Mouse (Mus musculus): Measurements from ENCODE around the gene Cdh6. TPM values are rescaled to one million over a fixed set of nuclear protein-coding genes. Genes with fewer than 3 reads are reported as not detected.
A peak's percentile ranks its signal among the peaks of the same experiment; 100 is the strongest.

Cdh6 gene
- polyA plus RNA-seq, 1 experiment from 2014 or later = 16.8 TPM

GRCm38 (mm10) chr15:13139662-13140061 is 33.8 kb downstream of the Cdh6 start:
- Histone ChIP-seq H3K27ac (replicated peaks) (no peak overlapping the region), H3K4me3 (no peak overlapping the region), H3K9ac (no peak overlapping the region), H3K27me3 (no peaks in the 10 kb centered on the region), H3K4me1 (replicated peaks) (peaks cover 6% of the 10 kb centered on the region; the same call in 1 of the 2 replicates), H3K9me3 (no peaks in the 10 kb centered on the region; the same call in 1 of the 2 replicates), H3K4me2 (no peak overlapping the region), H3K36me3 (no peaks in the 10 kb centered on the region)
- ATAC-seq (ENCODE audit: low read depth) = no peak
- WGBS = 61% methylated on average over 5 of the region's 5 CpGs

GRCm38 (mm10) chr15:13137166-13137565 is 36.3 kb downstream of the Cdh6 start:
- no peak for ATAC-seq (ENCODE audit: low read depth)
- 84% methylated on average over 6 of the region's 6 CpGs for WGBS
- H3K4me3 ChIP-seq = no peak overlapping the region

GRCm38 (mm10) chr15:13134086-13134485 is 39.4 kb downstream of the Cdh6 start:
- Histone ChIP-seq H3K4me1 (replicated peaks) (peaks cover 14% of the 10 kb centered on the region; the same call in 1 of the 2 replicates), H3K9me3 (no peaks in the 10 kb centered on the region), H3K27ac (replicated peaks) (no peak overlapping the region), H3K4me3 (no peak overlapping the region), H3K9ac (no peak overlapping the region), H3K27me3 (no peaks in the 10 kb centered on the region), H3K36me3 (no peaks in the 10 kb centered on the region), H3K4me2 (no peak overlapping the region)
- 71% methylated on average over 1 of the region's 1 CpGs for WGBS
- ATAC-seq (ENCODE audit: low read depth) = no peak

More at GRCm38 (mm10) chr15:13137166-13137565, 36.3 kb downstream of the Cdh6 start:
- no peak overlapping the region for H3K4me2 ChIP-seq
- H3K9ac ChIP-seq = no peak overlapping the region
- H3K9me3 ChIP-seq = no peaks in the 10 kb centered on the region
- peaks cover 6% of the 10 kb centered on the region; the same call in 1 of the 2 replicates for H3K4me1 ChIP-seq (replicated peaks)
- no peak overlapping the region for H3K27ac ChIP-seq (replicated peaks)
- H3K36me3 ChIP-seq = no peaks in the 10 kb centered on the region
- no peaks in the 10 kb centered on the region for H3K27me3 ChIP-seq

- Histone ChIP-seq H3K36me3 (no peaks in the 10 kb centered on the region), H3K27me3 (no peaks in the 10 kb centered on the region), H3K9me3 (no peaks in the 10 kb centered on the region), H3K4me3 (no peak overlapping the region), H3K4me1 (replicated peaks) (peaks cover 14% of the 10 kb centered on the region; the same call in 1 of the 2 replicates), H3K27ac (replicated peaks) (no peak overlapping the region), H3K4me2 (no peak overlapping the region), H3K9ac (no peak overlapping the region)
- ATAC-seq (ENCODE audit: low read depth) = no peak
- 94% methylated on average over 8 of the region's 8 CpGs for WGBS
Measured at GRCm38 (mm10) chr15:13133370-13133769, 40.1 kb downstream of the Cdh6 start.

GRCm38 (mm10) chr15:13132493-13132892 is 41.0 kb downstream of the Cdh6 start:
- H3K36me3 ChIP-seq = no peaks in the 10 kb centered on the region
- peaks cover 14% of the 10 kb centered on the region; the same call in 1 of the 2 replicates for H3K4me1 ChIP-seq (replicated peaks)
- ATAC-seq (ENCODE audit: low read depth) = no peak
- H3K27ac ChIP-seq (replicated peaks) = no peak overlapping the region
- H3K4me2 ChIP-seq = no peak overlapping the region
- 93% methylated on average over 3 of the region's 3 CpGs for WGBS
- no peak overlapping the region for H3K9ac ChIP-seq
- no peak overlapping the region for H3K4me3 ChIP-seq
- H3K9me3 ChIP-seq = no peaks in the 10 kb centered on the region
- no peaks in the 10 kb centered on the region for H3K27me3 ChIP-seq

- Histone ChIP-seq H3K27ac (replicated peaks) (no peak overlapping the region), H3K9me3 (no peaks in the 10 kb centered on the region), H3K4me2 (no peak overlapping the region), H3K4me1 (replicated peaks) (peaks cover 16% of the 10 kb centered on the region; the same call in 1 of the 2 replicates), H3K27me3 (no peaks in the 10 kb centered on the region), H3K9ac (no peak overlapping the region), H3K36me3 (no peaks in the 10 kb centered on the region), H3K4me3 (no peak overlapping the region)
- ATAC-seq (ENCODE audit: low read depth) = peak; percentile 51; the same call in 1 of the 2 replicates
- WGBS = 55% methylated on average over 5 of the region's 5 CpGs
Measured at GRCm38 (mm10) chr15:13130246-13130645, 43.2 kb downstream of the Cdh6 start.

- Histone ChIP-seq H3K4me3 (no peak overlapping the region), H3K4me2 (no peak overlapping the region), H3K27ac (replicated peaks) (no peak overlapping the region), H3K27me3 (no peaks in the 10 kb centered on the region), H3K4me1 (replicated peaks) (no peaks in the 10 kb centered on the region), H3K9me3 (no peaks in the 10 kb centered on the region), H3K36me3 (no peaks in the 10 kb centered on the region), H3K9ac (no peak overlapping the region)
- ATAC-seq (ENCODE audit: low read depth) = no peak
- whole genome bisulfite sequencing = 76% methylated on average over 6 of the region's 6 CpGs
Measured at GRCm38 (mm10) chr15:13100341-13100740, 73.1 kb downstream of the Cdh6 start.

GRCm38 (mm10) chr15:13097861-13098260 is 75.6 kb downstream of the Cdh6 start:
- no peak overlapping the region for H3K4me2 ChIP-seq
- no peaks in the 10 kb centered on the region for H3K4me1 ChIP-seq (replicated peaks)
- H3K36me3 ChIP-seq = no peaks in the 10 kb centered on the region
- ATAC-seq (ENCODE audit: low read depth) = no peak
- H3K9me3 ChIP-seq = no peaks in the 10 kb centered on the region
- H3K27me3 ChIP-seq = no peaks in the 10 kb centered on the region
- H3K27ac ChIP-seq (replicated peaks) = no peak overlapping the region
- WGBS = 76% methylated on average over 6 of the region's 6 CpGs
- no peak overlapping the region for H3K4me3 ChIP-seq
- H3K9ac ChIP-seq = no peak overlapping the region

- Histone ChIP-seq H3K4me3 (no peak overlapping the region), H3K9ac (no peak overlapping the region), H3K36me3 (no peaks in the 10 kb centered on the region), H3K27ac (replicated peaks) (no peak overlapping the region), H3K4me1 (replicated peaks) (no peaks in the 10 kb centered on the region), H3K27me3 (no peaks in the 10 kb centered on the region), H3K9me3 (no peaks in the 10 kb centered on the region), H3K4me2 (no peak overlapping the region)
- WGBS = 68% methylated on average over 9 of the region's 9 CpGs
- ATAC-seq (ENCODE audit: low read depth) = no peak; the same call in 1 of the 2 replicates
Measured at GRCm38 (mm10) chr15:13095406-13095805, 78.1 kb downstream of the Cdh6 start.

GRCm38 (mm10) chr15:13094881-13095256 is 78.6 kb downstream of the Cdh6 start:
- Histone ChIP-seq H3K9ac (no peak overlapping the region), H3K27ac (replicated peaks) (no peak overlapping the region), H3K4me3 (no peak overlapping the region), H3K4me2 (no peak overlapping the region), H3K9me3 (no peaks in the 10 kb centered on the region), H3K36me3 (no peaks in the 10 kb centered on the region), H3K4me1 (replicated peaks) (no peaks in the 10 kb centered on the region), H3K27me3 (no peaks in the 10 kb centered on the region)
- WGBS = 67% methylated on average over 7 of the region's 7 CpGs
- ATAC-seq (ENCODE audit: low read depth) = no peak

- no peak for ATAC-seq (ENCODE audit: low read depth)
- Histone ChIP-seq H3K4me1 (replicated peaks) (peaks cover 5% of the 10 kb centered on the region; the same call in 1 of the 2 replicates), H3K27ac (replicated peaks) (no peak overlapping the region), H3K36me3 (no peaks in the 10 kb centered on the region), H3K4me2 (no peak overlapping the region), H3K4me3 (no peak overlapping the region), H3K9ac (no peak overlapping the region), H3K27me3 (no peaks in the 10 kb centered on the region), H3K9me3 (no peaks in the 10 kb centered on the region)
- WGBS = 81% methylated on average over 19 of the region's 19 CpGs
Measured at GRCm38 (mm10) chr15:13093954-13094880, 79.3 kb downstream of the Cdh6 start.

GRCm38 (mm10) chr15:13092064-13092463 is 81.4 kb downstream of the Cdh6 start:
- Histone ChIP-seq H3K27ac (replicated peaks) (no peak overlapping the region), H3K4me2 (no peak overlapping the region), H3K36me3 (no peaks in the 10 kb centered on the region), H3K9ac (no peak overlapping the region), H3K9me3 (no peaks in the 10 kb centered on the region), H3K4me1 (replicated peaks) (peaks cover 5% of the 10 kb centered on the region; the same call in 1 of the 2 replicates), H3K27me3 (no peaks in the 10 kb centered on the region), H3K4me3 (no peak overlapping the region)
- no peak for ATAC-seq (ENCODE audit: low read depth)
- WGBS = 84% methylated on average over 13 of the region's 13 CpGs
